Mouse (Mus musculus): ENCODE data around the gene Map3k13. TPM values are rescaled to one million over a fixed set of nuclear protein-coding genes. Genes with fewer than 3 reads are reported as not detected.

The Map3k13 gene
- polyA plus RNA-seq, 1 experiment, result 0.16 TPM

GRCm38 (mm10) chr16:21845800-21846671 lies 51.9 kb downstream of the Map3k13 start:
- no peaks in the 10 kb centered on the region for H3K36me3 ChIP-seq (ENCODE audit: control insufficient read depth, insufficient read depth, low read length)
- DNase-seq (ENCODE audit: low read depth in 1 of 2, low spot score in 2 of 2), result peak in 1 of 2 experiments; percentile 14
- 5% methylated on average over 16 of the region's 16 CpGs for WGBS
- H3K27me3 ChIP-seq (ENCODE audit: control insufficient read depth, insufficient read depth, low read length), result no peaks in the 10 kb centered on the region
- TF ChIP-seq CTCF (IDR thresholded peaks at IDR 0.05; ENCODE audit: extremely low read depth, insufficient read depth, insufficient read length, insufficient replicate concordance) (no peak), POLR2A (IDR thresholded peaks at IDR 0.05; ENCODE audit: low read depth, low read length) (no peak)
- H3K4me1 ChIP-seq (ENCODE audit: control insufficient read depth, insufficient read depth, insufficient read length), result no peaks in the 10 kb centered on the region
- no peak overlapping the region for H3K27ac ChIP-seq (ENCODE audit: insufficient read depth, low read length)
- peak overlapping the region; percentile 30 for H3K4me3 ChIP-seq (ENCODE audit: extremely low read depth, insufficient read depth, insufficient read length)

GRCm38 (mm10) chr16:21848444-21848843 lies 54.3 kb downstream of the Map3k13 start:
- H3K27me3 ChIP-seq (ENCODE audit: control insufficient read depth, insufficient read depth, low read length), result no peaks in the 10 kb centered on the region
- no peak for DNase-seq (ENCODE audit: low read depth in 1 of 2, low spot score in 2 of 2)
- WGBS, result 83% methylated on average over 3 of the region's 3 CpGs
- no peak overlapping the region for H3K4me3 ChIP-seq (ENCODE audit: extremely low read depth, insufficient read depth, insufficient read length)
- no peaks in the 10 kb centered on the region for H3K36me3 ChIP-seq (ENCODE audit: control insufficient read depth, insufficient read depth, low read length)
- TF ChIP-seq POLR2A (IDR thresholded peaks at IDR 0.05; ENCODE audit: low read depth, low read length) (no peak), CTCF (IDR thresholded peaks at IDR 0.05; ENCODE audit: extremely low read depth, insufficient read depth, insufficient read length, insufficient replicate concordance) (no peak)
- no peaks in the 10 kb centered on the region for H3K4me1 ChIP-seq (ENCODE audit: control insufficient read depth, insufficient read depth, insufficient read length)
- H3K27ac ChIP-seq (ENCODE audit: insufficient read depth, low read length), result no peak overlapping the region

- Histone ChIP-seq H3K4me1 (ENCODE audit: control insufficient read depth, insufficient read depth, insufficient read length) (no peaks in the 10 kb centered on the region), H3K4me3 (ENCODE audit: extremely low read depth, insufficient read depth, insufficient read length) (no peak overlapping the region), H3K27ac (ENCODE audit: insufficient read depth, low read length) (no peak overlapping the region), H3K36me3 (ENCODE audit: control insufficient read depth, insufficient read depth, low read length) (no peaks in the 10 kb centered on the region), H3K27me3 (ENCODE audit: control insufficient read depth, insufficient read depth, low read length) (no peaks in the 10 kb centered on the region)
- 75% methylated on average over 4 of the region's 4 CpGs for WGBS
- TF ChIP-seq CTCF (IDR thresholded peaks at IDR 0.05; ENCODE audit: extremely low read depth, insufficient read depth, insufficient read length, insufficient replicate concordance), result no peak
- TF ChIP-seq POLR2A (IDR thresholded peaks at IDR 0.05; ENCODE audit: low read depth, low read length), result no peak
- DNase-seq (ENCODE audit: low read depth in 1 of 2, low spot score in 2 of 2), result no peak
These were observed 54.7 kb downstream of the Map3k13 start for GRCm38 (mm10) chr16:21848847-21849246.

- 93% methylated on average over 7 of the region's 7 CpGs for WGBS
- Histone ChIP-seq H3K4me3 (ENCODE audit: extremely low read depth, insufficient read depth, insufficient read length) (no peak overlapping the region), H3K27me3 (ENCODE audit: control insufficient read depth, insufficient read depth, low read length) (no peaks in the 10 kb centered on the region), H3K36me3 (ENCODE audit: control insufficient read depth, insufficient read depth, low read length) (no peaks in the 10 kb centered on the region), H3K4me1 (ENCODE audit: control insufficient read depth, insufficient read depth, insufficient read length) (no peaks in the 10 kb centered on the region), H3K27ac (ENCODE audit: insufficient read depth, low read length) (no peak overlapping the region)
- no peak for DNase-seq (ENCODE audit: low read depth in 1 of 2, low spot score in 2 of 2)
- TF ChIP-seq POLR2A (IDR thresholded peaks at IDR 0.05; ENCODE audit: low read depth, low read length) (no peak), CTCF (IDR thresholded peaks at IDR 0.05; ENCODE audit: extremely low read depth, insufficient read depth, insufficient read length, insufficient replicate concordance) (no peak)
These were observed 58.2 kb downstream of the Map3k13 start for GRCm38 (mm10) chr16:21852374-21852773.

GRCm38 (mm10) chr16:21853446-21853941 lies 59.3 kb downstream of the Map3k13 start:
- Histone ChIP-seq H3K4me3 (ENCODE audit: extremely low read depth, insufficient read depth, insufficient read length) (no peak overlapping the region), H3K36me3 (ENCODE audit: control insufficient read depth, insufficient read depth, low read length) (no peaks in the 10 kb centered on the region), H3K4me1 (ENCODE audit: control insufficient read depth, insufficient read depth, insufficient read length) (no peaks in the 10 kb centered on the region), H3K27ac (ENCODE audit: insufficient read depth, low read length) (no peak overlapping the region), H3K27me3 (ENCODE audit: control insufficient read depth, insufficient read depth, low read length) (no peaks in the 10 kb centered on the region)
- TF ChIP-seq POLR2A (IDR thresholded peaks at IDR 0.05; ENCODE audit: low read depth, low read length) (no peak), CTCF (IDR thresholded peaks at IDR 0.05; ENCODE audit: extremely low read depth, insufficient read depth, insufficient read length, insufficient replicate concordance) (no peak)
- WGBS, result 83% methylated on average over 7 of the region's 7 CpGs
- no peak for DNase-seq (ENCODE audit: low read depth in 1 of 2, low spot score in 2 of 2)

- H3K36me3 ChIP-seq (ENCODE audit: control insufficient read depth, insufficient read depth, low read length), result no peaks in the 10 kb centered on the region
- TF ChIP-seq CTCF (IDR thresholded peaks at IDR 0.05; ENCODE audit: extremely low read depth, insufficient read depth, insufficient read length, insufficient replicate concordance), result no peak
- H3K27ac ChIP-seq (ENCODE audit: insufficient read depth, low read length), result no peak overlapping the region
- H3K4me3 ChIP-seq (ENCODE audit: extremely low read depth, insufficient read depth, insufficient read length), result no peak overlapping the region
- H3K4me1 ChIP-seq (ENCODE audit: control insufficient read depth, insufficient read depth, insufficient read length), result no peaks in the 10 kb centered on the region
- no peak for DNase-seq (ENCODE audit: low read depth in 1 of 2, low spot score in 2 of 2)
- WGBS, result 90% methylated on average over 5 of the region's 5 CpGs
- no peaks in the 10 kb centered on the region for H3K27me3 ChIP-seq (ENCODE audit: control insufficient read depth, insufficient read depth, low read length)
These were observed 60.6 kb downstream of the Map3k13 start for GRCm38 (mm10) chr16:21854589-21855284.

Data from spleen, adult 2 months (tissue).